In genomic region chr11:115933747-115934110, GRCm38 (mm10) we compare ENCODE assay signal across 8 mouse cellular contexts. TPM values are rescaled to one million over a fixed set of nuclear protein-coding genes. Genes with fewer than 3 reads are reported as not detected.
DNase-seq lines count a peak whose midpoint lies in the region; ATAC-seq and TF ChIP-seq lines count a peak whose summit lies in the region.

No protein-coding gene starts in this region.

- no peak for TF ChIP-seq RAD21 in CH12.LX (IDR thresholded peaks at IDR 0.05; ENCODE audit: low read depth, low read length)

- H3K27ac ChIP-seq in gastrocnemius, adult 2 months: peak overlapping the region; percentile 91
- H3K27ac ChIP-seq in CH12.LX (ENCODE audit: insufficient read depth, low read depth) (0 out of 2 replicates have a peak overlapping the region, but pooled peaks have one; percentile 6), macrophage (peak overlapping the region; percentile 51)
- peak overlapping the region; percentile 75 for H3K27ac ChIP-seq in forebrain, postnatal 0 days (ENCODE audit: low read depth, low read length)

- H3K9ac ChIP-seq in CH12.LX (ENCODE audit: insufficient read depth, low read depth): peak overlapping the region; percentile 68
- peak overlapping the region; percentile 76 for H3K9ac ChIP-seq in forebrain, postnatal 0 days

- peak; percentile 30 for ATAC-seq in forebrain, postnatal 0 days

- intact Hi-C loops in gastrocnemius, adult 2 months (cut with DNase I): loop anchor here (2.0 kb wide), 1 partner anchor 87 kb away; no protein-coding TSS in a partner anchor

- H3K4me2 ChIP-seq in CH12.LX (ENCODE audit: insufficient read depth, low read depth, poor library complexity, severe bottlenecking): peak overlapping the region; percentile 95; the same call in 1 of the 2 replicates
- peak overlapping the region; percentile 77 for H3K4me2 ChIP-seq in forebrain, postnatal 0 days (ENCODE audit: low read depth)

- no peak for TF ChIP-seq POLR2A in CH12.LX (IDR thresholded peaks at IDR 0.05; ENCODE audit: low read depth, low read length)

- H3K36me3 ChIP-seq in CH12.LX (replicated peaks in 1 of 2; ENCODE audit: control insufficient read depth in 1 of 2, insufficient read depth in 1 of 2, low read length in 1 of 2) (peaks cover 23 to 44% of the 10 kb centered on the region in 2 experiments), macrophage (ENCODE audit: inconsistent target) (peaks cover 31% of the 10 kb centered on the region)
- peaks cover 19% of the 10 kb centered on the region for H3K36me3 ChIP-seq in forebrain, postnatal 0 days (ENCODE audit: insufficient read depth)

- H3K79me2 ChIP-seq in CH12.LX (replicated peaks; ENCODE audit: control insufficient read depth, extremely low read depth, insufficient read depth, poor library complexity, severe bottlenecking) (peaks cover 48% of the 10 kb centered on the region), macrophage (ENCODE audit: inconsistent target) (peaks cover 57% of the 10 kb centered on the region)

- no peak for TF ChIP-seq EP300 in CH12.LX (IDR thresholded peaks at IDR 0.05; ENCODE audit: low read length)

- H3K4me3 ChIP-seq in gastrocnemius, adult 2 months: peak overlapping the region; percentile 100
- H3K4me3 ChIP-seq in CH12.LX (replicated peaks in 1 of 3; ENCODE audit: low read depth in 2 of 3, low read length in 2 of 3, poor library complexity in 1 of 3) (peak overlapping the region; percentile 82 to 96 (median 93)), macrophage (ENCODE audit: inconsistent target) (peak overlapping the region; percentile 99)
- H3K4me3 ChIP-seq in forebrain, postnatal 0 days (ENCODE audit: low read depth, low read length): peak overlapping the region; percentile 75

- no peak for DNase-seq in gastrocnemius, adult 2 months
- DNase-seq in gastrocnemius, postnatal 10 days: no peak
- DNase-seq in CH12.LX (ENCODE audit: extremely low read depth): no peak
- no peak for DNase-seq in forebrain, postnatal 0 days
- DNase-seq in urinary bladder, postnatal 36 days (ENCODE audit: low spot score in 2 of 2): no peak
- no peak for DNase-seq in gastrocnemius, postnatal 4 days (ENCODE audit: low spot score in 2 of 2)
- DNase-seq in frontal cortex, postnatal 25 days (ENCODE audit: low spot score in 2 of 2): no peak

- no peaks in the 10 kb centered on the region for H3K27me3 ChIP-seq in CH12.LX (replicated peaks)
- no peaks in the 10 kb centered on the region for H3K27me3 ChIP-seq in forebrain, postnatal 0 days (ENCODE audit: insufficient read depth, low read length)

- H3K4me1 ChIP-seq in CH12.LX (ENCODE audit: control insufficient read depth in 1 of 2, insufficient read depth in 2 of 2): peaks cover 20 to 56% of the 10 kb centered on the region in 2 experiments
- H3K4me1 ChIP-seq in forebrain, postnatal 0 days (ENCODE audit: insufficient read depth): peaks cover 21% of the 10 kb centered on the region

- 1% methylated on average over 16 of the region's 16 CpGs for WGBS in forebrain, postnatal 0 days
- under 1% methylated on average over 15 of the region's 16 CpGs for WGBS in macrophage (ENCODE audit: missing documents)

- dilution Hi-C loops in CH12.LX (cut with MboI; ENCODE audit: extremely low pct_ligation_motif_present, extremely low pct_unique_long_range_greater_than_20kb, low sequenced_read_pairs): no loop called here

- TF ChIP-seq CTCF in gastrocnemius, adult 2 months (IDR thresholded peaks at IDR 0.05): no peak
- TF ChIP-seq CTCF in CH12.LX (conservative IDR thresholded peaks at IDR 0.05 in 1 of 2, IDR thresholded peaks at IDR 0.05 in 1 of 2; ENCODE audit: low read depth in 2 of 2, low read length in 2 of 2): no peak
- TF ChIP-seq CTCF in forebrain, postnatal 0 days (IDR thresholded peaks at IDR 0.05; ENCODE audit: low read depth): no peak

- in situ Hi-C loops in CH12.LX (cut with MboI; ENCODE audit: low pct_ligation_motif_present, low pct_unique_long_range_greater_than_20kb, low sequenced_read_pairs): loop anchor here (5.0 kb wide), 1 partner anchor 74 kb away; no protein-coding TSS in a partner anchor

- no peaks in the 10 kb centered on the region for H3K9me3 ChIP-seq in CH12.LX (replicated peaks; ENCODE audit: low read length)
- no peaks in the 10 kb centered on the region for H3K9me3 ChIP-seq in forebrain, postnatal 0 days (ENCODE audit: low read length)

TF ChIP-seq in CH12.LX, 34 proteins besides CTCF, POLR2A, EP300 and RAD21:
- TF ChIP-seq ETS1 (conservative IDR thresholded peaks at IDR 0.05; ENCODE audit: low read depth, low read length) (no peak), MAX (IDR thresholded peaks at IDR 0.05; ENCODE audit: low read length) (peak; percentile 2; the same call in 1 of the 2 replicates)

RNA-seq across cellular contexts. Expression of gene Recql5, which starts 0.5 kb away (rescaled TPM):
- total RNA-seq in gastrocnemius, adult 2 months (2021): 1 to 10 TPM; 7.5 to 8.6 TPM
- 1 to 10 TPM; 5.4 to 9.1 TPM for total RNA-seq in gastrocnemius, postnatal 10 days (2021)
- total RNA-seq in CH12.LX (2012; rRNA removed): 30.9 and 31.0 TPM in 2 replicates
- total RNA-seq in CH12.LX (2014; rRNA removed): 21.8 and 22.8 TPM in 2 replicates
- polyA plus RNA-seq in CH12.LX (2012; ENCODE audit: insufficient read length, low read depth): 38.9 and 43.3 TPM in 2 replicates
- total RNA-seq in forebrain, postnatal 0 days (2014; rRNA removed): 14.5 and 18.9 TPM in 2 replicates
- 6.9 and 8.4 TPM in 2 replicates for polyA plus RNA-seq in forebrain, postnatal 0 days (2015; fragmentation: Nextera tagmentation; extraction: Ambion mirVana)
- total RNA-seq in macrophage (2018; cell fraction: chromatin; rRNA removed): 100 to 1,000 TPM in 14 of 26 experiments, 10 to 100 TPM in 12; 47.5 to 157 (median 104) TPM
- 10 to 100 TPM in 12 of 26 experiments, 1 to 10 TPM in 14; 4.8 to 15.6 (median 9.9) TPM for total RNA-seq in macrophage (2018; cell fraction: cytosol; rRNA removed)
- 10 to 100 TPM; 16.7 to 85.2 (median 55.4) TPM for total RNA-seq in macrophage (2018; cell fraction: nucleus; rRNA removed)
- 9.2 to 13.0 TPM (median 10.3 TPM) in 3 replicates for polyA plus RNA-seq in macrophage (2018)
- 10 to 100 TPM in 1 of 2 experiments, 1 to 10 TPM in 1; 8.6 to 12.9 TPM for total RNA-seq in gastrocnemius, postnatal 4 days (2021)

RNA-seq across cellular contexts. Expression of gene Sap30bp, which starts 0.6 kb away (rescaled TPM):
- 10 to 100 TPM; 12.1 to 13.4 TPM for total RNA-seq in gastrocnemius, adult 2 months (2021)
- 10 to 100 TPM; 16.6 to 24.5 TPM for total RNA-seq in gastrocnemius, postnatal 10 days (2021)
- total RNA-seq in CH12.LX (2012; rRNA removed): 72.2 and 83.6 TPM in 2 replicates
- total RNA-seq in CH12.LX (2014; rRNA removed): 256 and 275 TPM in 2 replicates
- polyA plus RNA-seq in CH12.LX (2012; ENCODE audit: insufficient read length, low read depth): 167 and 219 TPM in 2 replicates
- total RNA-seq in forebrain, postnatal 0 days (2014; rRNA removed): 60.4 and 70.9 TPM in 2 replicates
- polyA plus RNA-seq in forebrain, postnatal 0 days (2015; fragmentation: Nextera tagmentation; extraction: Ambion mirVana): 49.5 and 59.4 TPM in 2 replicates
- 10 to 100 TPM; 33.7 to 89.1 (median 62.3) TPM for total RNA-seq in macrophage (2018; cell fraction: chromatin; rRNA removed)
- total RNA-seq in macrophage (2018; cell fraction: cytosol; rRNA removed): 10 to 100 TPM; 22.2 to 50.3 (median 32.8) TPM
- 10 to 100 TPM; 17.5 to 45.1 (median 31.4) TPM for total RNA-seq in macrophage (2018; cell fraction: nucleus; rRNA removed)
- 25.1 to 51.8 TPM (median 29.4 TPM) in 3 replicates for polyA plus RNA-seq in macrophage (2018)
- 10 to 100 TPM; 25.1 to 25.7 TPM for total RNA-seq in gastrocnemius, postnatal 4 days (2021)

RNA-seq across cellular contexts. Expression of gene Smim6, which starts 21.9 kb away (rescaled TPM):
- total RNA-seq in gastrocnemius, adult 2 months (2021): not detected
- not detected for total RNA-seq in gastrocnemius, postnatal 10 days (2021)
- 0.21 and 0.29 TPM in 2 replicates for total RNA-seq in CH12.LX (2012; rRNA removed)
- total RNA-seq in CH12.LX (2014; rRNA removed): not detected in 2 replicates
- polyA plus RNA-seq in CH12.LX (2012; ENCODE audit: insufficient read length, low read depth): 0.56 and 0.59 TPM in 2 replicates
- not detected in 2 replicates for total RNA-seq in forebrain, postnatal 0 days (2014; rRNA removed)
- polyA plus RNA-seq in forebrain, postnatal 0 days (2015; fragmentation: Nextera tagmentation; extraction: Ambion mirVana): 0.27 TPM in 1 of 2 replicates, not detected in the other
- not detected for total RNA-seq in macrophage (2018; cell fraction: chromatin; rRNA removed)
- total RNA-seq in macrophage (2018; cell fraction: cytosol; rRNA removed): not detected
- not detected for total RNA-seq in macrophage (2018; cell fraction: nucleus; rRNA removed)
- polyA plus RNA-seq in macrophage (2018): not detected in 3 replicates
- total RNA-seq in gastrocnemius, postnatal 4 days (2021): under 1 TPM in 1 of 2 experiments, not detected in 1; 0.39 TPM

RNA-seq across cellular contexts. Expression of gene Smim5, which starts 34.0 kb away (rescaled TPM):
- total RNA-seq in gastrocnemius, adult 2 months (2021): under 1 TPM; 0.23 to 0.89 TPM
- 1 to 10 TPM; 3.6 to 4.1 TPM for total RNA-seq in gastrocnemius, postnatal 10 days (2021)
- total RNA-seq in CH12.LX (2012; rRNA removed) (0.42 and 0.46 TPM in 2 replicates), CH12.LX (2014; rRNA removed) (0.98 and 1.6 TPM in 2 replicates)
- polyA plus RNA-seq in CH12.LX (2012; ENCODE audit: insufficient read length, low read depth) (1.4 and 2.3 TPM in 2 replicates), macrophage (2018) (0.24 TPM in 1 of 3 replicates, not detected in the others)
- total RNA-seq in forebrain, postnatal 0 days (2014; rRNA removed): 0.95 and 1.0 TPM in 2 replicates
- 2.4 and 2.5 TPM in 2 replicates for polyA plus RNA-seq in forebrain, postnatal 0 days (2015; fragmentation: Nextera tagmentation; extraction: Ambion mirVana)
- not detected for total RNA-seq in macrophage (2018; cell fraction: chromatin; rRNA removed)
- total RNA-seq in macrophage (2018; cell fraction: cytosol; rRNA removed): under 1 TPM in 10 of 26 experiments, not detected in 16; 0.05 to 0.56 (median 0.18) TPM
- under 1 TPM in 1 of 26 experiments, not detected in 25; 0.68 TPM for total RNA-seq in macrophage (2018; cell fraction: nucleus; rRNA removed)
- 10 to 100 TPM; 14.1 to 17.1 TPM for total RNA-seq in gastrocnemius, postnatal 4 days (2021)

RNA-seq across cellular contexts. Expression of gene Itgb4, which starts 40.8 kb away (rescaled TPM):
- 1 to 10 TPM; 4.2 to 4.5 TPM for total RNA-seq in gastrocnemius, adult 2 months (2021)
- 1 to 10 TPM; 4.6 to 4.9 TPM for total RNA-seq in gastrocnemius, postnatal 10 days (2021)
- 3.4 and 6.3 TPM in 2 replicates for total RNA-seq in CH12.LX (2012; rRNA removed)
- 0.09 and 0.42 TPM in 2 replicates for total RNA-seq in CH12.LX (2014; rRNA removed)
- polyA plus RNA-seq in CH12.LX (2012; ENCODE audit: insufficient read length, low read depth): 0.59 and 0.91 TPM in 2 replicates
- 0.46 and 1.1 TPM in 2 replicates for total RNA-seq in forebrain, postnatal 0 days (2014; rRNA removed)
- 0.93 and 1.3 TPM in 2 replicates for polyA plus RNA-seq in forebrain, postnatal 0 days (2015; fragmentation: Nextera tagmentation; extraction: Ambion mirVana)
- total RNA-seq in macrophage (2018; cell fraction: chromatin; rRNA removed): under 1 TPM in 1 of 26 experiments, not detected in 25; 0.13 TPM
- under 1 TPM in 19 of 26 experiments, not detected in 7; 0.03 to 0.07 (median 0.04) TPM for total RNA-seq in macrophage (2018; cell fraction: cytosol; rRNA removed)
- total RNA-seq in macrophage (2018; cell fraction: nucleus; rRNA removed): under 1 TPM in 2 of 26 experiments, not detected in 24; 0.12 to 0.17 TPM
- polyA plus RNA-seq in macrophage (2018): not detected in 3 replicates
- 1 to 10 TPM; 5.1 to 6.2 TPM for total RNA-seq in gastrocnemius, postnatal 4 days (2021)

Comparison
In these comparisons a context has a peak if more than half of its experiments do, and no peak if none do; other contexts are left out.
1. H3K27ac ChIP-seq: peak in every context shown above with its lines; median percentile 91 in gastrocnemius, adult 2 months; 75 in forebrain, postnatal 0 days; 51 in macrophage; 6 in CH12.LX.